Comparison of ENCODE assay signal across 8 mouse cellular contexts in the genomic region with DNA sequence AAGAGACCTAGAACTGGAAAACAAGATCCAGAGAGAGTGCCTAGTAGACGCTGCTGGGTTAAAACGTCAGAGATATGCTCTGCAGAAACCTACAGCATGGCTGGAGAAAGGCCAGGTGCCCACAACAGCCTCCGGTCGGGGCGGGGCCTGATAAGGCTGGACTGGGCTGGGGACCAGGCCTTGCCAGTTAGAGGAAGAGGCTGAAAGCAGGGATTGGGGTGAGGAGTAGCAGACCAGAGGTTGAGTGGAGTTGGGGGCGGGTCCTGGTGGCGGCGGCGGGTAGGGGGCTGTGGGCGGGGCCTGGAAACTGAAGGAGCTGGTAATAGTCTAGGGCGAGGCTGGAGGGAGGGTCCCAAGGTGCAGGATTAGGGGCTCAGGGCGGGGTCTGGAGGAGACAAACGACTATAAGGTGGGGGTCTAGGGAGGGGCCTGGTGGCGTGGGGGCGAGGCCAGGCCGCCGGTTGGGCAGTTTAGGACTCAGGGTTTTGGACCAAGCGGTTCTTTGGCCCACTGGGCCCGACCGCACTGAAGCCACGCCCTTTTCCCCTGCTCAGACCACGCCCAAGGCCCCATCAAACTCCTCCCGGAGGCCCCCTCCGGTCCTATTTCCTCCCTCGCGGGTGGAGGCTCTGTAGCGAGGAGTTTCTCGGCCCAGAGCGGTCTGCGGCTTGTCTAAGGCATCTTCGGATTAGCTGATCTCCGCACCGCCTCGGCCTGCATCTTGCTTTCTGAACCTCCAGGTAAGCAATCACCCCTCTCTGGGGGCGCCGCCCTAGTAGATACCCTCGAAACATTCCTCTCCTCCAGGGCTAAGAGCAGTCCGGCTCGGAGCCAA. TPM values are rescaled to one million over a fixed set of nuclear protein-coding genes. Genes with fewer than 3 reads are reported as not detected.
A peak's percentile ranks its signal among the peaks of the same experiment; 100 is the strongest.
DNase-seq lines count a peak whose midpoint lies in the region; ATAC-seq and TF ChIP-seq lines count a peak whose summit lies in the region.

Gene Cers4, plus strand, starts transcription at position 176 of the 835 bp plus-strand sequence.

- intact Hi-C loops in heart, postnatal 36 days (cut with DNase I), result loop anchor here (10.0 kb wide), 2 partner anchors 182 to 328 kb away; partner anchors contain the start of gene Evi5l

- peak; percentile 92 for TF ChIP-seq POLR2A in lung, adult 2 months (IDR thresholded peaks at IDR 0.05; ENCODE audit: borderline replicate concordance, extremely low read depth, low read depth, low read length)

- in situ Hi-C loops in ES-E14 (cut with MboI; ENCODE audit: low sequenced_read_pairs in 2 of 2, unreplicated experiment in 2 of 2), result no loop called here

- peak; percentile 79 for DNase-seq in ES-E14 (ENCODE audit: low read depth, low spot score)
- peak; percentile 84 for DNase-seq in cerebellum, adult 11 months
- peak; percentile 86 for DNase-seq in forebrain, postnatal 0 days
- DNase-seq in heart, postnatal 36 days, result peak; percentile 85 to 86
- DNase-seq in layer of hippocampus, adult 2 months (ENCODE audit: low spot score in 2 of 2), result peak; percentile 80 to 85
- DNase-seq in lung, adult 2 months, result peak; percentile 84
- peak; percentile 76 to 81 for DNase-seq in thymus, adult 18-20 months

- H3K9ac ChIP-seq in ES-E14 (ENCODE audit: insufficient read depth, low read depth, low read length, poor library complexity, severe bottlenecking), result peak within 1 kb of the TSS; percentile 59
- H3K9ac ChIP-seq in forebrain, postnatal 0 days, result peak within 1 kb of the TSS; percentile 83

- TF ChIP-seq CTCF in forebrain, postnatal 0 days (IDR thresholded peaks at IDR 0.05; ENCODE audit: low read depth), result no peak
- no peak for TF ChIP-seq CTCF in layer of hippocampus, adult 2 months (conservative IDR thresholded peaks at IDR 0.05)
- TF ChIP-seq CTCF in lung, adult 2 months (IDR thresholded peaks at IDR 0.05; ENCODE audit: insufficient read depth, low read length), result no peak

- no peaks in the 10 kb centered on the region for H3K36me3 ChIP-seq in ES-E14 (ENCODE audit: control insufficient read depth, insufficient read depth, low read length, poor library complexity, severe bottlenecking)
- no peaks in the 10 kb centered on the region for H3K36me3 ChIP-seq in forebrain, postnatal 0 days (ENCODE audit: insufficient read depth)

- WGBS in forebrain, postnatal 0 days, result under 1% methylated on average over 39 of the region's 39 CpGs
- WGBS in lung, adult 2 months, result under 1% methylated on average over 37 of the region's 39 CpGs

- peak within 1 kb of the TSS; percentile 76 to 95 for H3K4me3 ChIP-seq in ES-E14 (ENCODE audit: insufficient read depth in 1 of 2, low read depth in 1 of 2, low read length in 2 of 2, poor library complexity in 1 of 2, severe bottlenecking in 1 of 2)
- peak within 1 kb of the TSS; percentile 76 for H3K4me3 ChIP-seq in forebrain, postnatal 0 days (ENCODE audit: low read depth, low read length)
- H3K4me3 ChIP-seq in layer of hippocampus, adult 2 months, result peak within 1 kb of the TSS; percentile 94
- peak within 1 kb of the TSS; percentile 75 for H3K4me3 ChIP-seq in lung, adult 2 months (replicated peaks; ENCODE audit: extremely low read depth, low read depth, low read length)

- peaks cover 2 to 3% of the 10 kb centered on the region in 2 experiments; a peak in 2 of 4 replicates for H3K4me1 ChIP-seq in ES-E14 (ENCODE audit: control insufficient read depth in 2 of 2, insufficient read depth in 2 of 2, low read length in 2 of 2, poor library complexity in 1 of 2)
- H3K4me1 ChIP-seq in forebrain, postnatal 0 days (ENCODE audit: insufficient read depth), result peaks cover 13% of the 10 kb centered on the region; the same call in 1 of the 2 replicates
- peaks cover 16% of the 10 kb centered on the region for H3K4me1 ChIP-seq in lung, adult 2 months (ENCODE audit: control insufficient read depth, insufficient read depth, low read length)

- ATAC-seq in forebrain, postnatal 0 days, result peak; percentile 89
- ATAC-seq in neutrophil, adult 5-6 weeks (ENCODE audit: extremely low read depth, insufficient number of reproducible peaks, low FRiP score, poor library complexity, severe bottlenecking), result peak; percentile 90

- H3K27me3 ChIP-seq in forebrain, postnatal 0 days (ENCODE audit: insufficient read depth, low read length), result no peaks in the 10 kb centered on the region

- peak within 1 kb of the TSS; percentile 74 for H3K4me2 ChIP-seq in forebrain, postnatal 0 days (ENCODE audit: low read depth)

- H3K27ac ChIP-seq in ES-E14 (ENCODE audit: insufficient read depth, low read depth, low read length, poor library complexity, severe bottlenecking), result no peak within 1 kb of the TSS
- peak within 1 kb of the TSS; percentile 78 for H3K27ac ChIP-seq in forebrain, postnatal 0 days (ENCODE audit: low read depth, low read length)
- peak within 1 kb of the TSS; percentile 95 for H3K27ac ChIP-seq in layer of hippocampus, adult 2 months

- no peaks in the 10 kb centered on the region for H3K9me3 ChIP-seq in ES-E14 (ENCODE audit: control insufficient read depth, insufficient read depth, low read depth, low read length)
- H3K9me3 ChIP-seq in forebrain, postnatal 0 days (ENCODE audit: low read length), result no peaks in the 10 kb centered on the region

TF ChIP-seq in ES-E14, 5 proteins besides CTCF, POLR2A, EP300 and RAD21:
- TF ChIP-seq MAFK (IDR thresholded peaks at IDR 0.05; ENCODE audit: insufficient read depth, low read depth, low read length), result no peak
- TF ChIP-seq CHD2 (IDR thresholded peaks at IDR 0.05; ENCODE audit: low read depth, low read length), result no peak
- no peak for TF ChIP-seq ZC3H11A (IDR thresholded peaks at IDR 0.05; ENCODE audit: borderline replicate concordance, low read depth, low read length)
- TF ChIP-seq ZNF384 (IDR thresholded peaks at IDR 0.05; ENCODE audit: low read depth, low read length), result no peak
- TF ChIP-seq HCFC1 (IDR thresholded peaks at IDR 0.05; ENCODE audit: borderline replicate concordance, insufficient read depth, low read length), result no peak

RNA-seq across cellular contexts. Expression of gene Cers4, which starts in this region (rescaled TPM):
- 32.3 and 45.9 TPM in 2 replicates for total RNA-seq in ES-E14 (2012; rRNA removed)
- 36.2 and 67.8 TPM in 2 replicates for total RNA-seq in forebrain, postnatal 0 days (2014; rRNA removed)
- polyA plus RNA-seq in forebrain, postnatal 0 days (2015; fragmentation: Nextera tagmentation; extraction: Ambion mirVana), result 27.9 and 50.5 TPM in 2 replicates
- total RNA-seq in heart, postnatal 36 days (2021), result 10 to 100 TPM; 29.6 to 36.7 TPM
- total RNA-seq in layer of hippocampus, adult 2 months (2021), result 10 to 100 TPM; 50.6 to 51.3 TPM
- 74.1 and 95.3 TPM in 2 replicates for polyA plus RNA-seq in lung, adult 2 months (2012; rRNA removed)
- 19.6 and 21.2 TPM in 2 replicates for total RNA-seq in neutrophil, adult 5-6 weeks (2017)
